Mouse (Mus musculus) liver, embryonic 14.5 days (tissue): ENCODE data around the gene Ccdc91.

Source experiments
- CTCF ChIP-seq: IDR thresholded peaks from 2 replicates; pipeline ENCODE4 v1.5.1; 2016; ENCODE audit warnings: antibody characterized with exemption, low read depth, control low read depth
- EP300 ChIP-seq: IDR thresholded peaks from 2 replicates; pipeline ENCODE4 v1.6.1; 2016; ENCODE audit warnings: antibody characterized with exemption, low read depth

GRCm38 (mm10) chr6:147560436-147560835 lies 84.8 kb downstream of the Ccdc91 start:
- no peak for TF ChIP-seq CTCF
- no peak for TF ChIP-seq EP300
